Mouse (Mus musculus): ENCODE data around the gene Pdha2. TPM values are rescaled to one million over a fixed set of nuclear protein-coding genes. Genes with fewer than 3 reads are reported as not detected.

Pdha2 gene
- not detected in 2 replicates for polyA plus RNA-seq (2015; fragmentation: Nextera tagmentation; extraction: Ambion mirVana)

GRCm38 (mm10) chr3:141212255-141212654 is at the start of gene Pdha2:
TSS of gene Pdha2 (minus strand) at chr3:141212355.
- Histone ChIP-seq H3K9ac (no peak within 1 kb of the TSS), H3K27ac (no peak within 1 kb of the TSS), H3K4me1 (replicated peaks) (no peaks in the 10 kb centered on the region), H3K36me3 (no peaks in the 10 kb centered on the region), H3K4me3 (no peak within 1 kb of the TSS), H3K4me2 (no peak within 1 kb of the TSS), H3K9me3 (peaks cover 11% of the 10 kb centered on the region), H3K27me3 (no peaks in the 10 kb centered on the region)
- WGBS = 91% methylated on average over 5 of the region's 5 CpGs
- ATAC-seq (ENCODE audit: low FRiP score) = no peak

GRCm38 (mm10) chr3:141260518-141260917 is 48.4 kb upstream of the Pdha2 start:
- 92% methylated on average over 1 of the region's 1 CpGs for WGBS
- no peak overlapping the region for H3K4me3 ChIP-seq
- ATAC-seq (ENCODE audit: low FRiP score) = no peak
- H3K9me3 ChIP-seq = no peaks in the 10 kb centered on the region
- H3K27me3 ChIP-seq = no peaks in the 10 kb centered on the region
- H3K9ac ChIP-seq = no peak overlapping the region
- no peaks in the 10 kb centered on the region for H3K36me3 ChIP-seq
- no peak overlapping the region for H3K27ac ChIP-seq
- H3K4me2 ChIP-seq = no peak overlapping the region
- no peaks in the 10 kb centered on the region for H3K4me1 ChIP-seq (replicated peaks)

GRCm38 (mm10) chr3:141251440-141251839 is 39.3 kb upstream of the Pdha2 start:
- no peak overlapping the region for H3K4me3 ChIP-seq
- no peak overlapping the region for H3K4me2 ChIP-seq
- 89% methylated on average over 1 of the region's 1 CpGs for WGBS
- ATAC-seq (ENCODE audit: low FRiP score) = no peak
- H3K27me3 ChIP-seq = no peaks in the 10 kb centered on the region
- H3K36me3 ChIP-seq = no peaks in the 10 kb centered on the region
- H3K9me3 ChIP-seq = no peaks in the 10 kb centered on the region
- no peak overlapping the region for H3K9ac ChIP-seq
- no peak overlapping the region for H3K27ac ChIP-seq
- no peaks in the 10 kb centered on the region for H3K4me1 ChIP-seq (replicated peaks)

- H3K4me1 ChIP-seq (replicated peaks) = no peaks in the 10 kb centered on the region
- no peak overlapping the region for H3K9ac ChIP-seq
- H3K27me3 ChIP-seq = no peaks in the 10 kb centered on the region
- H3K4me3 ChIP-seq = no peak overlapping the region
- WGBS = 50% methylated on average over 5 of the region's 5 CpGs
- H3K4me2 ChIP-seq = no peak overlapping the region
- no peak for ATAC-seq (ENCODE audit: low FRiP score)
- H3K27ac ChIP-seq = no peak overlapping the region
- H3K36me3 ChIP-seq = no peaks in the 10 kb centered on the region
- H3K9me3 ChIP-seq = no peaks in the 10 kb centered on the region
These were observed 32.7 kb upstream of the Pdha2 start for GRCm38 (mm10) chr3:141244725-141245298.

GRCm38 (mm10) chr3:141238071-141238470 is 25.9 kb upstream of the Pdha2 start:
- no peaks in the 10 kb centered on the region for H3K27me3 ChIP-seq

GRCm38 (mm10) chr3:141229148-141229547 is 17.0 kb upstream of the Pdha2 start:
- Histone ChIP-seq H3K4me1 (replicated peaks) (no peaks in the 10 kb centered on the region), H3K9me3 (no peaks in the 10 kb centered on the region), H3K27me3 (no peaks in the 10 kb centered on the region), H3K9ac (no peak overlapping the region), H3K27ac (no peak overlapping the region), H3K4me2 (no peak overlapping the region), H3K36me3 (no peaks in the 10 kb centered on the region), H3K4me3 (no peak overlapping the region)
- no peak for ATAC-seq (ENCODE audit: low FRiP score)
- WGBS = 60% methylated on average over 2 of the region's 2 CpGs

More at GRCm38 (mm10) chr3:141238071-141238470, 25.9 kb upstream of the Pdha2 start:
- Histone ChIP-seq H3K4me1 (replicated peaks) (no peaks in the 10 kb centered on the region), H3K36me3 (no peaks in the 10 kb centered on the region), H3K9ac (no peak overlapping the region), H3K9me3 (no peaks in the 10 kb centered on the region), H3K27ac (no peak overlapping the region), H3K4me3 (no peak overlapping the region), H3K4me2 (no peak overlapping the region)
- WGBS = 75% methylated on average over 2 of the region's 2 CpGs
- ATAC-seq (ENCODE audit: low FRiP score) = no peak

- Histone ChIP-seq H3K9me3 (no peaks in the 10 kb centered on the region), H3K4me3 (no peak overlapping the region), H3K27me3 (no peaks in the 10 kb centered on the region), H3K36me3 (no peaks in the 10 kb centered on the region), H3K9ac (no peak overlapping the region), H3K4me1 (replicated peaks) (no peaks in the 10 kb centered on the region), H3K27ac (no peak overlapping the region), H3K4me2 (no peak overlapping the region)
- ATAC-seq (ENCODE audit: low FRiP score) = no peak
- WGBS = 85% methylated on average over 1 of the region's 1 CpGs
These were observed 10.2 kb upstream of the Pdha2 start for GRCm38 (mm10) chr3:141222339-141222738.

- Histone ChIP-seq H3K27me3 (no peaks in the 10 kb centered on the region), H3K27ac (no peak overlapping the region), H3K36me3 (no peaks in the 10 kb centered on the region), H3K9me3 (no peaks in the 10 kb centered on the region), H3K9ac (no peak overlapping the region), H3K4me3 (no peak overlapping the region), H3K4me2 (no peak overlapping the region), H3K4me1 (replicated peaks) (no peaks in the 10 kb centered on the region)
- no peak for ATAC-seq (ENCODE audit: low FRiP score)
- 78% methylated on average over 2 of the region's 2 CpGs for WGBS
These were observed 6.4 kb upstream of the Pdha2 start for GRCm38 (mm10) chr3:141218561-141218960.

GRCm38 (mm10) chr3:141216999-141217398 is 4.8 kb upstream of the Pdha2 start:
- H3K9me3 ChIP-seq = no peaks in the 10 kb centered on the region
- H3K4me3 ChIP-seq = no peak overlapping the region
- no peak for ATAC-seq (ENCODE audit: low FRiP score)

GRCm38 (mm10) chr3:141216237-141216636 is 4.1 kb upstream of the Pdha2 start:
- Histone ChIP-seq H3K4me2 (no peak overlapping the region), H3K27me3 (no peaks in the 10 kb centered on the region), H3K4me1 (replicated peaks) (no peaks in the 10 kb centered on the region), H3K36me3 (no peaks in the 10 kb centered on the region), H3K4me3 (no peak overlapping the region), H3K9ac (no peak overlapping the region), H3K27ac (no peak overlapping the region), H3K9me3 (peaks cover 4% of the 10 kb centered on the region)
- no peak for ATAC-seq (ENCODE audit: low FRiP score)
- 80% methylated on average over 6 of the region's 6 CpGs for whole genome bisulfite sequencing

More at GRCm38 (mm10) chr3:141216999-141217398, 4.8 kb upstream of the Pdha2 start:
- Histone ChIP-seq H3K4me2 (no peak overlapping the region), H3K27ac (no peak overlapping the region), H3K27me3 (no peaks in the 10 kb centered on the region), H3K9ac (no peak overlapping the region), H3K4me1 (replicated peaks) (no peaks in the 10 kb centered on the region), H3K36me3 (no peaks in the 10 kb centered on the region)

- Histone ChIP-seq H3K4me2 (no peak overlapping the region), H3K9ac (no peak overlapping the region), H3K4me1 (replicated peaks) (no peaks in the 10 kb centered on the region), H3K27me3 (no peaks in the 10 kb centered on the region), H3K27ac (no peak overlapping the region), H3K36me3 (no peaks in the 10 kb centered on the region), H3K9me3 (peaks cover 11% of the 10 kb centered on the region), H3K4me3 (no peak overlapping the region)
- 74% methylated on average over 2 of the region's 2 CpGs for WGBS
- no peak for ATAC-seq (ENCODE audit: low FRiP score)
These were observed 2.6 kb upstream of the Pdha2 start for GRCm38 (mm10) chr3:141214789-141215188.

GRCm38 (mm10) chr3:141214197-141214596 is 2.0 kb upstream of the Pdha2 start:
- Histone ChIP-seq H3K36me3 (no peaks in the 10 kb centered on the region), H3K9me3 (peaks cover 11% of the 10 kb centered on the region), H3K4me3 (no peak overlapping the region), H3K4me2 (no peak overlapping the region), H3K9ac (no peak overlapping the region), H3K27me3 (no peaks in the 10 kb centered on the region), H3K27ac (no peak overlapping the region), H3K4me1 (replicated peaks) (no peaks in the 10 kb centered on the region)
- ATAC-seq (ENCODE audit: low FRiP score) = no peak

- no peak overlapping the region for H3K27ac ChIP-seq
- peaks cover 11% of the 10 kb centered on the region for H3K9me3 ChIP-seq
- 96% methylated on average over 17 of the region's 17 CpGs for WGBS
- no peaks in the 10 kb centered on the region for H3K4me1 ChIP-seq (replicated peaks)
- no peak for ATAC-seq (ENCODE audit: low FRiP score)
- no peak overlapping the region for H3K4me3 ChIP-seq
- no peaks in the 10 kb centered on the region for H3K36me3 ChIP-seq
- no peaks in the 10 kb centered on the region for H3K27me3 ChIP-seq
- no peak overlapping the region for H3K4me2 ChIP-seq
- H3K9ac ChIP-seq = no peak overlapping the region
These were observed 511 bp downstream of the Pdha2 start for GRCm38 (mm10) chr3:141211644-141212043.

Data from hindbrain, embryonic 13.5 days (tissue).